Mouse (Mus musculus) liver, postnatal 0 days (tissue): ENCODE data around the gene Ccdc88c.

Source experiments
- CTCF ChIP-seq: sonication (generic); IDR thresholded peaks from 2 replicates; pipeline ENCODE4 v1.5.1; 2016; ENCODE audit warnings: antibody characterized with exemption, low read depth
- EP300 ChIP-seq: IDR thresholded peaks from 2 replicates; pipeline ENCODE4 v1.6.1; 2016; ENCODE audit warnings: antibody characterized with exemption, low read depth, mild to moderate bottlenecking

DNA sequence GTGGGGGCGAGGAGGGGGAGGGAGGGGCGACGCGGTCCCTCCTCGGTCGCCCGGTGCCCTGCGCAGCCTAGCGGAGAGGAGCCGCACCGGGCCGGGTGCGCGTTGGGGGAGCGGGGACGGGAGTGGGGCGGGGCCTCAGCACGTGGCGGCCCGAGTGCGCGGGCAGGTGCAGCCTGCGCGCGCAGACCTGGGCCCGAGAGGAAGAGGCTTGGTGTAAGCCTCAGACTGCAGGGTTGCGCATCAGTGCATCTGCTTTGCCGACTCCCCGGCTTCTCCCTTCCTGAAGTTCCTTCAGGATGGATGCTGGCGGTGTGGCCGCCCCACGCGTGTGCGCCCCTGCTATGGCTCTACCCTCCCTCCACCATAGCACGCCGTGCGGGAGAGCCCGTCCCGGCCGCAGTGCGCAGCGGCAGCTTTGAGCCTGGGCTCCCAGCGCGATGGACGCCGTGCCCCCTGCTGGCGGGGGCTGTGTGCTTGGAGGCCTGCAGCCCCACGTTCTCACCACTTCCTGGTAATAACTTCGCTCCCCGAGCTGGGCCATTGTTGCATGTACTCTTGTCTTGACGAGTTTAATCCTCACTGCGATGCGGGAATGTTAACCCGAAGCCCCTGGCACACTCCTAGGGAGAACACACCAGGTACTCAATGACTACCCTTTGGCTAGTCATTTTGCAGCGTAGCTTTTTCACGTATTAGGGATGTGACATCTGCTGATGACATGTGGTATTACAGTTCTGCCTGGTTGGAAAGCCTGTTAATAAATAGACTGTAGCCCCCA is at the start of gene Ccdc88c:
- TF ChIP-seq CTCF (peak; percentile 91), EP300 (no peak)
